Mouse (Mus musculus): Measurements from ENCODE around the gene Mrps18a. TPM values are rescaled to one million over a fixed set of nuclear protein-coding genes. Genes with fewer than 3 reads are reported as not detected.

Gene Mrps18a
- polyA plus RNA-seq, 1 experiment from 2014 or later, result 166 TPM

- Histone ChIP-seq H3K9me3 (no peaks in the 10 kb centered on the region), H3K4me3 (peak overlapping the region; percentile 95), H3K27me3 (ENCODE audit: insufficient read depth, poor library complexity, severe bottlenecking) (no peaks in the 10 kb centered on the region), H3K4me1 (peaks cover 38% of the 10 kb centered on the region), H3K27ac (peak overlapping the region; percentile 96), H3K36me3 (peaks cover 21% of the 10 kb centered on the region)
- peak; percentile 97 for DNase-seq (ENCODE audit: low spot score)
- WGBS, result under 1% methylated on average over 16 of the region's 16 CpGs
Measured at GRCm38 (mm10) chr17:46160090-46160662, 49.4 kb downstream of the Mrps18a start.

- 0% methylated on average over 23 of the region's 23 CpGs for WGBS
Measured at GRCm38 (mm10) chr17:46160686-46161085, 49.9 kb downstream of the Mrps18a start, which contains the start of gene Gtpbp2. Gene Gtpbp2, plus strand, starts transcription at chr17:46161032.

GRCm38 (mm10) chr17:46161179-46161578 is 50.4 kb downstream of the Mrps18a start:
- Histone ChIP-seq H3K36me3 (peaks cover 32% of the 10 kb centered on the region), H3K4me3 (peak overlapping the region; percentile 95), H3K27ac (peak overlapping the region; percentile 96), H3K9me3 (no peaks in the 10 kb centered on the region), H3K4me1 (peaks cover 38% of the 10 kb centered on the region), H3K27me3 (ENCODE audit: insufficient read depth, poor library complexity, severe bottlenecking) (no peaks in the 10 kb centered on the region)
- WGBS, result under 1% methylated on average over 19 of the region's 19 CpGs
- no peak for DNase-seq (ENCODE audit: low spot score)

More at GRCm38 (mm10) chr17:46160686-46161085, 49.9 kb downstream of the Mrps18a start, which contains the start of gene Gtpbp2:
- DNase-seq (ENCODE audit: low spot score), result peak; percentile 99
- no peaks in the 10 kb centered on the region for H3K27me3 ChIP-seq (ENCODE audit: insufficient read depth, poor library complexity, severe bottlenecking)
- peaks cover 38% of the 10 kb centered on the region for H3K4me1 ChIP-seq
- peaks cover 27% of the 10 kb centered on the region for H3K36me3 ChIP-seq
- peak within 1 kb of the TSS; percentile 95 for H3K4me3 ChIP-seq
- H3K27ac ChIP-seq, result peak within 1 kb of the TSS; percentile 96
- H3K9me3 ChIP-seq, result no peaks in the 10 kb centered on the region

- no peak for DNase-seq (ENCODE audit: low spot score)
- 49% methylated on average over 9 of the region's 9 CpGs for WGBS
- Histone ChIP-seq H3K27ac (peak overlapping the region; percentile 96), H3K27me3 (ENCODE audit: insufficient read depth, poor library complexity, severe bottlenecking) (no peaks in the 10 kb centered on the region), H3K4me1 (peaks cover 41% of the 10 kb centered on the region), H3K9me3 (no peaks in the 10 kb centered on the region), H3K4me3 (peak overlapping the region; percentile 95), H3K36me3 (peaks cover 37% of the 10 kb centered on the region)
Measured at GRCm38 (mm10) chr17:46161710-46162109, 50.9 kb downstream of the Mrps18a start.

- no peak for DNase-seq (ENCODE audit: low spot score)
- H3K9me3 ChIP-seq, result no peaks in the 10 kb centered on the region
- peaks cover 45% of the 10 kb centered on the region for H3K36me3 ChIP-seq
- H3K27me3 ChIP-seq (ENCODE audit: insufficient read depth, poor library complexity, severe bottlenecking), result no peaks in the 10 kb centered on the region
- no peak overlapping the region for H3K27ac ChIP-seq
- WGBS, result 87% methylated on average over 7 of the region's 7 CpGs
- H3K4me1 ChIP-seq, result peaks cover 38% of the 10 kb centered on the region
- H3K4me3 ChIP-seq, result 0 out of 2 replicates have a peak overlapping the region, but pooled peaks have one; percentile 95
Measured at GRCm38 (mm10) chr17:46162551-46162950, 51.8 kb downstream of the Mrps18a start.

- Histone ChIP-seq H3K4me3 (no peak overlapping the region), H3K27ac (no peak overlapping the region), H3K9me3 (no peaks in the 10 kb centered on the region), H3K27me3 (ENCODE audit: insufficient read depth, poor library complexity, severe bottlenecking) (no peaks in the 10 kb centered on the region), H3K4me1 (peaks cover 38% of the 10 kb centered on the region), H3K36me3 (peaks cover 50% of the 10 kb centered on the region)
- WGBS, result 76% methylated on average over 9 of the region's 9 CpGs
- DNase-seq (ENCODE audit: low spot score), result no peak
Measured at GRCm38 (mm10) chr17:46162951-46163421, 52.2 kb downstream of the Mrps18a start.

GRCm38 (mm10) chr17:46164301-46164700 is 53.5 kb downstream of the Mrps18a start:
- H3K4me1 ChIP-seq, result peaks cover 41% of the 10 kb centered on the region
- H3K27ac ChIP-seq, result no peak overlapping the region
- H3K27me3 ChIP-seq (ENCODE audit: insufficient read depth, poor library complexity, severe bottlenecking), result no peaks in the 10 kb centered on the region
- H3K9me3 ChIP-seq, result no peaks in the 10 kb centered on the region
- H3K36me3 ChIP-seq, result peaks cover 63% of the 10 kb centered on the region
- DNase-seq (ENCODE audit: low spot score), result no peak
- WGBS, result 91% methylated on average over 8 of the region's 8 CpGs
- H3K4me3 ChIP-seq, result no peak overlapping the region

- DNase-seq (ENCODE audit: low spot score), result no peak
- Histone ChIP-seq H3K4me1 (peaks cover 36% of the 10 kb centered on the region), H3K36me3 (peaks cover 68% of the 10 kb centered on the region), H3K27me3 (ENCODE audit: insufficient read depth, poor library complexity, severe bottlenecking) (no peaks in the 10 kb centered on the region), H3K9me3 (no peaks in the 10 kb centered on the region), H3K4me3 (no peak overlapping the region), H3K27ac (no peak overlapping the region)
- 93% methylated on average over 10 of the region's 10 CpGs for whole genome bisulfite sequencing
Measured at GRCm38 (mm10) chr17:46164791-46165190, 54.0 kb downstream of the Mrps18a start.

GRCm38 (mm10) chr17:46165460-46165859 is 54.7 kb downstream of the Mrps18a start:
- no peak for DNase-seq (ENCODE audit: low spot score)
- Histone ChIP-seq H3K27ac (0 out of 2 replicates have a peak overlapping the region, but pooled peaks have one; percentile 30), H3K27me3 (ENCODE audit: insufficient read depth, poor library complexity, severe bottlenecking) (no peaks in the 10 kb centered on the region), H3K4me1 (peaks cover 32% of the 10 kb centered on the region), H3K36me3 (peaks cover 74% of the 10 kb centered on the region), H3K4me3 (no peak overlapping the region), H3K9me3 (no peaks in the 10 kb centered on the region)
- 94% methylated on average over 12 of the region's 12 CpGs for WGBS

GRCm38 (mm10) chr17:46166270-46166669 is 55.5 kb downstream of the Mrps18a start:
- H3K27me3 ChIP-seq (ENCODE audit: insufficient read depth, poor library complexity, severe bottlenecking), result no peaks in the 10 kb centered on the region
- H3K27ac ChIP-seq, result peak overlapping the region; percentile 42; the same call in 1 of the 2 replicates
- no peaks in the 10 kb centered on the region for H3K9me3 ChIP-seq
- DNase-seq (ENCODE audit: low spot score), result no peak
- 81% methylated on average over 5 of the region's 5 CpGs for WGBS
- H3K4me1 ChIP-seq, result peaks cover 32% of the 10 kb centered on the region
- peaks cover 82% of the 10 kb centered on the region for H3K36me3 ChIP-seq
- H3K4me3 ChIP-seq, result no peak overlapping the region

GRCm38 (mm10) chr17:46167014-46167413 is 56.2 kb downstream of the Mrps18a start:
- H3K9me3 ChIP-seq, result no peaks in the 10 kb centered on the region
- peaks cover 87% of the 10 kb centered on the region for H3K36me3 ChIP-seq
- H3K27ac ChIP-seq, result peak overlapping the region; percentile 42; the same call in 1 of the 2 replicates
- WGBS, result 83% methylated on average over 11 of the region's 11 CpGs
- no peaks in the 10 kb centered on the region for H3K27me3 ChIP-seq (ENCODE audit: insufficient read depth, poor library complexity, severe bottlenecking)
- no peak for DNase-seq (ENCODE audit: low spot score)
- H3K4me3 ChIP-seq, result no peak overlapping the region
- H3K4me1 ChIP-seq, result peaks cover 25% of the 10 kb centered on the region

GRCm38 (mm10) chr17:46168318-46168717 is 57.5 kb downstream of the Mrps18a start:
- DNase-seq (ENCODE audit: low spot score), result no peak
- Histone ChIP-seq H3K27ac (0 out of 2 replicates have a peak overlapping the region, but pooled peaks have one; percentile 1), H3K4me1 (peaks cover 12% of the 10 kb centered on the region; the same call in 1 of the 2 replicates), H3K27me3 (ENCODE audit: insufficient read depth, poor library complexity, severe bottlenecking) (no peaks in the 10 kb centered on the region), H3K4me3 (no peak overlapping the region), H3K36me3 (peaks cover 96% of the 10 kb centered on the region), H3K9me3 (no peaks in the 10 kb centered on the region)
- WGBS, result 44% methylated on average over 5 of the region's 5 CpGs

- Histone ChIP-seq H3K36me3 (peaks cover 94% of the 10 kb centered on the region), H3K4me1 (peaks cover 12% of the 10 kb centered on the region; the same call in 1 of the 2 replicates), H3K27ac (no peak overlapping the region), H3K9me3 (no peaks in the 10 kb centered on the region), H3K27me3 (ENCODE audit: insufficient read depth, poor library complexity, severe bottlenecking) (no peaks in the 10 kb centered on the region), H3K4me3 (no peak overlapping the region)
- no peak for DNase-seq (ENCODE audit: low spot score)
- WGBS, result 75% methylated on average over 5 of the region's 5 CpGs
Measured at GRCm38 (mm10) chr17:46168768-46169167, 58.0 kb downstream of the Mrps18a start.

All from heart, embryonic 10.5 days (tissue).